Mouse (Mus musculus): ENCODE data around the gene Plet1. TPM values are rescaled to one million over a fixed set of nuclear protein-coding genes. Genes with fewer than 3 reads are reported as not detected.

Gene Plet1
- polyA plus RNA-seq, 1 experiment from 2014 or later: 7.1 TPM

DNA sequence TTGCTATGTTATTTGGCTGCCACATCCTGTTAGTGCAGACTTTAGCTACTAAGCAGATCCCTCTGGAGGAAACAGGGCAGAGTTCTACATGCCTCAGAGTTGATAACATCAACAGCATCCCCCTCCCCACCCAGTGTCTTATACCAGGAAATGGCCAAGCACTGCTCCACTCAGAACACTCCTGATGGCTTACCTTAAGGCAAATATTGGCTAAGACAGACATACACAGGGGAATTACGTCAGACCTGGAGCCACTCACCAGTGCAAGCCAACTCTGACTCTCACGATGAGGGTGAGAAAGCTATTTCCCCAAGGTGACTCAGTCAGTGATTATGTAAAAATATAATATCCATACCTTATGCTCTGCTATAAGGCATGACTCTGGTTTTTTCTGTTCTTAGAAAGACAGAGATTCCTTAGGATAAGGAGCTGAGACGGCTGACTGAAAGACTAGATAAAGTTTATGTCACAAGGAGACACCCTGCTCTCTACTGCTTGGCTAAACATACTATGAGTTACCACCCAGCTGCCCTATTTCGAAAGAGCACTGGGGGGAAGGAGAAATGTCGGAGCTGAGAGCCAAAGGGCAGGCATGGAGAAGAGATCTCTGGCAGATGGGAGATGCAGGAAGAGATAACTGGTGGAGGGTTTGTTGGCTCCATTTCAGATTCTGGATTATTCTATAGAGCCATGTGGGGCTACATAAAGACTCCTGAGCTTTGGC is 23.8 kb upstream of the Plet1 start:
- Histone ChIP-seq H3K36me3 (ENCODE audit: control insufficient read depth, insufficient read depth, low read length) (no peaks in the 10 kb centered on the region), H3K9me3 (ENCODE audit: control insufficient read depth, low read length) (no peaks in the 10 kb centered on the region), H3K4me2 (ENCODE audit: low read depth, low read length) (no peak overlapping the region), H3K27ac (replicated peaks; ENCODE audit: low read depth, low read length) (0 out of 2 replicates have a peak overlapping the region, but pooled peaks have one; percentile 0), H3K9ac (ENCODE audit: low read depth, low read length) (no peak overlapping the region), H3K4me1 (ENCODE audit: control insufficient read depth, insufficient read depth, low read length) (no peaks in the 10 kb centered on the region), H3K27me3 (replicated peaks; ENCODE audit: control insufficient read depth, insufficient read depth, low read length) (no peaks in the 10 kb centered on the region), H3K4me3 (ENCODE audit: low read depth, low read length) (no peak overlapping the region)
- no peak for DNase-seq (ENCODE audit: low spot score)
- WGBS: 76% methylated on average over 5 of the region's 5 CpGs
- ATAC-seq (ENCODE audit: low read depth): no peak

DNA sequence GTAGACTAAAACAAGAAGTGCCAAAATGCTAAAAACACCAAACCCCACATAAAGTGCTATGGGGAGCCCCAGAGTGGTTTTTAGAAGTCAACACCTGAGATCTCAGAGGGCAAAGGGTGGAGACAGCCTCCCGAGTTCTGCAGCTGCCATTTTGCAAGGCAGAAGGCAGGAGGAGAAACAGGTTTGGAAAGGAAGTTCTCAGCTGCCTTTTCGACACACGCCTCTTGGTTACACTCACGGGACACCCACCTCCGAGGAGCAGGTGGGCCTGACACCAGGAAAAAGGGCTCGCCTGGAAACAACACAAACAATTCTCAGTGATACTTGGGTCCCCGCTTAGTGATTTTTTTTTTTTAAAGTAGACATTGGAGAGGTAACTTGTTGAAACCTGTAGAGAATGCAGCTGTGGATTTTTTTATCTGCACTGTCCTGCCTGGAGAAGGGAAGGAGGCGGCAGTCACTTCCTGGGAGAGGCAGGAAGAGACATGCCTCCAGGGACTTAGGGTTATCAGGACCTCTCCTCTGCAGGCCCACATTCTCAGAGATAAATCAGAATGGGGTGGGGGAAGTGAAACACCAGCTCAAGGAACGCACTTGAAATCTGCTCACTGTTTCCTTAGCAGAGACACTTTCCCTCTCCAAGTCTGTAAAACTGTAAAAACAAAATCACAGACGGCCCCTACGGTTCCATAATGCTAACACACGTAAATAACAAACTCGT is 23.0 kb upstream of the Plet1 start:
- DNase-seq (ENCODE audit: low spot score) (peak; percentile 56), ATAC-seq (ENCODE audit: low read depth) (no peak)
- no peaks in the 10 kb centered on the region for H3K9me3 ChIP-seq (ENCODE audit: control insufficient read depth, low read length)
- H3K36me3 ChIP-seq (ENCODE audit: control insufficient read depth, insufficient read depth, low read length): no peaks in the 10 kb centered on the region
- 55% methylated on average over 13 of the region's 13 CpGs for WGBS
- H3K4me1 ChIP-seq (ENCODE audit: control insufficient read depth, insufficient read depth, low read length): no peaks in the 10 kb centered on the region
- no peak overlapping the region for H3K4me3 ChIP-seq (ENCODE audit: low read depth, low read length)
- H3K27me3 ChIP-seq (replicated peaks; ENCODE audit: control insufficient read depth, insufficient read depth, low read length): no peaks in the 10 kb centered on the region
- no peak overlapping the region for H3K27ac ChIP-seq (replicated peaks; ENCODE audit: low read depth, low read length)
- H3K4me2 ChIP-seq (ENCODE audit: low read depth, low read length): no peak overlapping the region
- H3K9ac ChIP-seq (ENCODE audit: low read depth, low read length): no peak overlapping the region

DNA sequence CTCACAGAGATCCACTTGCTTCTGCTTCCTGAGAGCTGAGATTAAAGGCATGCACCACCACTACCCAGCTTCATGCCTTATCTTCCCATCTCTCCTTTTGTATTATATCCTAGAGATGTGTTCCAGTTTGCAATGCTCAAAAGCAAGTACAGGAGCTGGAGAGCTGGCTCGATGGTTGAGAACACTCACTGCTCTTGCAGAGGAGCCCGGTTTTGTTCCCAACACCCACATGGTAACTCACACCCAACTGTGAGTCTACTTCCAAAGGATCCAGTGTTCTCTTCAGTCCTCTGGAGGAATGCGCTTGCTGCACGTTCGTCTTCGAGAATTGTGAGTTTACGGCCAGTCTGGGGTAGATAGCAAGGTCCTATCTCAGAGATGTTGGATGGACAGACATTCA is 19.0 kb upstream of the Plet1 start:
- H3K9ac ChIP-seq (ENCODE audit: low read depth, low read length): no peak overlapping the region
- no peak overlapping the region for H3K4me2 ChIP-seq (ENCODE audit: low read depth, low read length)
- no peak overlapping the region for H3K4me3 ChIP-seq (ENCODE audit: low read depth, low read length)
- no peaks in the 10 kb centered on the region for H3K4me1 ChIP-seq (ENCODE audit: control insufficient read depth, insufficient read depth, low read length)
- ATAC-seq (ENCODE audit: low read depth) (no peak), DNase-seq (ENCODE audit: low spot score) (no peak)
- no peaks in the 10 kb centered on the region for H3K36me3 ChIP-seq (ENCODE audit: control insufficient read depth, insufficient read depth, low read length)
- 85% methylated on average over 7 of the region's 7 CpGs for WGBS
- no peaks in the 10 kb centered on the region for H3K27me3 ChIP-seq (replicated peaks; ENCODE audit: control insufficient read depth, insufficient read depth, low read length)
- no peak overlapping the region for H3K27ac ChIP-seq (replicated peaks; ENCODE audit: low read depth, low read length)
- H3K9me3 ChIP-seq (ENCODE audit: control insufficient read depth, low read length): no peaks in the 10 kb centered on the region

DNA sequence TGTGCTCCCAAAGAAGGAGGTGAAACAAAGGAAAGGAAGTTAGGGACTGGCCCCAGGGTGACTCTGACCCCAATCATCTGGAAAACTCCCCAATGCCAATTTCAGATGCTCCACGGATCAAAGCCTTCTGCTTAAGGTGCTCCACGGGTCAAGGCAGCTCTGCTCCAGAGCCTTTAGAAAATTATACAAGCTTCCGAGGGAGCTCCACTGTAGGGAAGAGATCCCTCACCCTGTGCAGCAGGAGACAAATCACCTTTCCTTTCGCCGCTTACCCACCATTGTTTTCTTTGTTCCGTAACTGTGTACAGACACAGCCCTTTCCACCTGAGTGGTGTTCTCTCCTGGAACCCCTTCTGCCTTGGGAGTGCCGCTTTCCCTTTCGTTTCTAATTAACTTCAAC is 18.6 kb upstream of the Plet1 start:
- Histone ChIP-seq H3K4me1 (ENCODE audit: control insufficient read depth, insufficient read depth, low read length) (no peaks in the 10 kb centered on the region), H3K27me3 (replicated peaks; ENCODE audit: control insufficient read depth, insufficient read depth, low read length) (no peaks in the 10 kb centered on the region), H3K4me3 (ENCODE audit: low read depth, low read length) (no peak overlapping the region), H3K9ac (ENCODE audit: low read depth, low read length) (no peak overlapping the region), H3K9me3 (ENCODE audit: control insufficient read depth, low read length) (no peaks in the 10 kb centered on the region), H3K4me2 (ENCODE audit: low read depth, low read length) (no peak overlapping the region), H3K27ac (replicated peaks; ENCODE audit: low read depth, low read length) (no peak overlapping the region), H3K36me3 (ENCODE audit: control insufficient read depth, insufficient read depth, low read length) (no peaks in the 10 kb centered on the region)
- no peak for ATAC-seq (ENCODE audit: low read depth)
- DNase-seq (ENCODE audit: low spot score): no peak
- 64% methylated on average over 8 of the region's 8 CpGs for WGBS

DNA sequence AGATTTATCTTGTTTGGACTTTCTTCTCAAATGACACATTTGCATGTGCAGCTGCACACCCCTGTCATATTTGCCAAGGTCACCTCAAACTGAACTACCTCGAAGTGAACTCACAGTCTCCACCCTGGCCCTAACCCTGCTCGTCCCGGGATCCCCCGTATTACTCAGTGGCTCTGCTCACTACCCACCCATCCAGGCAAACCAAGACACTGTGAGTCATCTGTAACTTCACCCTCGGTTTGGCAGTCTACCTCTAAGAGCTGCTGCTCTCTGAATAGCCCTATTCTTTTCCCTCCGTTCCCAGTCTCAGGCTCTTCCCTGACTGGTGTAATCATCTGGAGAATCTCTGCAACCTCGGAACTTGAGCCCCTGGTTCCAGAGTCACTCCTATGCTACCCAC is 17.7 kb upstream of the Plet1 start:
- Histone ChIP-seq H3K9ac (ENCODE audit: low read depth, low read length) (no peak overlapping the region), H3K4me2 (ENCODE audit: low read depth, low read length) (no peak overlapping the region), H3K27ac (replicated peaks; ENCODE audit: low read depth, low read length) (no peak overlapping the region), H3K4me3 (ENCODE audit: low read depth, low read length) (no peak overlapping the region), H3K9me3 (ENCODE audit: control insufficient read depth, low read length) (no peaks in the 10 kb centered on the region), H3K4me1 (ENCODE audit: control insufficient read depth, insufficient read depth, low read length) (no peaks in the 10 kb centered on the region), H3K27me3 (replicated peaks; ENCODE audit: control insufficient read depth, insufficient read depth, low read length) (no peaks in the 10 kb centered on the region), H3K36me3 (ENCODE audit: control insufficient read depth, insufficient read depth, low read length) (no peaks in the 10 kb centered on the region)
- 45% methylated on average over 7 of the region's 7 CpGs for WGBS
- ATAC-seq (ENCODE audit: low read depth) (no peak), DNase-seq (ENCODE audit: low spot score) (no peak)

DNA sequence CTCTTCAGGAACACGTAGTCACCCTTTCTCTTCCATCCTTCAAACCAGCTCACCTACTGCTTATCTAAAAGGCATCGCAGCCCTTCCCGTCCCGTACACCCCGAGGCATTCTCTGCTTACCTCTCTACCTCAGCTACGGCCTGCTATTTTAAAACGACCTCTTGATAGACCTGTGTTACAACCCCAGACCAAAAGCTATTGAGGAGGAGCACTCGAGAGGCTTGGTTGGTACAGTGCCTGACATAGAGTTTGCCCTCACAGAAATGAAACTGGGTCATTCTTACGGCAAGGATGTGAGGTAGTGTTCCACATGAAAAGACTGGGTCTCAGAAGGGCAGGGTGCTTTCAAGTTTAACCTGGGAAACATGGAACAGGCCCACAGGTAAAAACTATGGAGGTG is 17.1 kb upstream of the Plet1 start:
- no peaks in the 10 kb centered on the region for H3K36me3 ChIP-seq (ENCODE audit: control insufficient read depth, insufficient read depth, low read length)
- ATAC-seq (ENCODE audit: low read depth) (no peak), DNase-seq (ENCODE audit: low spot score) (no peak)
- H3K9ac ChIP-seq (ENCODE audit: low read depth, low read length): no peak overlapping the region
- no peak overlapping the region for H3K4me3 ChIP-seq (ENCODE audit: low read depth, low read length)
- no peaks in the 10 kb centered on the region for H3K9me3 ChIP-seq (ENCODE audit: control insufficient read depth, low read length)
- H3K27ac ChIP-seq (replicated peaks; ENCODE audit: low read depth, low read length): no peak overlapping the region
- 83% methylated on average over 9 of the region's 9 CpGs for WGBS
- no peaks in the 10 kb centered on the region for H3K27me3 ChIP-seq (replicated peaks; ENCODE audit: control insufficient read depth, insufficient read depth, low read length)
- no peaks in the 10 kb centered on the region for H3K4me1 ChIP-seq (ENCODE audit: control insufficient read depth, insufficient read depth, low read length)
- no peak overlapping the region for H3K4me2 ChIP-seq (ENCODE audit: low read depth, low read length)

DNA sequence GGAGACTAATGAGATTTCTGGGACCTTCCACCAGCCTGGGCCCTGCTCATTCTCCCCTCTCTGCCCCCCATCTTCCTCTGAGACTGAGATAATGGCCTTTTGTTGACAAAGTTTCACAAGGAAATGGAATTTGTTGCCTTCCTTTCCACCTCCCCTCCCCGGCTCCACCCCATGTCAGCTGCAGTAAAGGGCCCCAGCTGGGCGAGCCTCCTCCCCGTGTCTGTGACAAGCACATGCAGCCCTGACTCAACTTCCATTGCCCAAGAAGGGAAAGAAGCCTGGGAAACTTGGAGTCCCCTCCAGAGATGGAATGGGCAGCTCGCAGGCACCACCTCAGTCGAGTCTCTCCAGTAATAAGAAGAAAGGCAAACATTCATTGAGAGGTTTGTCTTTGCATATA is 15.5 kb upstream of the Plet1 start:
- H3K4me3 ChIP-seq (ENCODE audit: low read depth, low read length): no peak overlapping the region
- 16% methylated on average over 5 of the region's 5 CpGs for WGBS
- DNase-seq (ENCODE audit: low spot score): no peak

DNA sequence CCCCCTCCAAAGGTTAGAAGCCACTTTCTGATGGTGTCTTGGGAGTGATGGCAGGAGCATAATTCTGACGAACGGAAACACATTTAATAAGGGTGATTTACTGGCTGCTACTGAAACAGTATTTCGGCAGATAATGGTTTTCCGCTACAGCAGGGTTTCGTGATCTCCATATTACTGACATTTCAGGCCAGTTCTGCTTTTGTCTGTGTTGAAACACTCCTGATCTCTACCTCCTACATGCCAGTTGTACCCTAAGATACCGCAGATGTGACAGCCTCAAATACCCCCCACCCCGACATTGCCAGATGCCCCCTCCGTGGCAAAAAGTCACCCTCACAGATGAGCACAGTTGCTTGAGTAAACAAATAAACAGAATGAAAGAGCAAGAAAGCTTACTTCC is 14.8 kb upstream of the Plet1 start:
- no peaks in the 10 kb centered on the region for H3K36me3 ChIP-seq (ENCODE audit: control insufficient read depth, insufficient read depth, low read length)
- no peaks in the 10 kb centered on the region for H3K27me3 ChIP-seq (replicated peaks; ENCODE audit: control insufficient read depth, insufficient read depth, low read length)
- no peak for DNase-seq (ENCODE audit: low spot score)
- 50% methylated on average over 8 of the region's 8 CpGs for WGBS
- H3K9ac ChIP-seq (ENCODE audit: low read depth, low read length): no peak overlapping the region
- no peaks in the 10 kb centered on the region for H3K4me1 ChIP-seq (ENCODE audit: control insufficient read depth, insufficient read depth, low read length)
- no peak overlapping the region for H3K4me2 ChIP-seq (ENCODE audit: low read depth, low read length)
- ATAC-seq (ENCODE audit: low read depth): no peak
- H3K9me3 ChIP-seq (ENCODE audit: control insufficient read depth, low read length): no peaks in the 10 kb centered on the region
- H3K27ac ChIP-seq (replicated peaks; ENCODE audit: low read depth, low read length): no peak overlapping the region
- H3K4me3 ChIP-seq (ENCODE audit: low read depth, low read length): no peak overlapping the region

More for the DNA sequence above, 15.5 kb upstream of the Plet1 start:
- H3K9ac ChIP-seq (ENCODE audit: low read depth, low read length): no peak overlapping the region
- H3K4me1 ChIP-seq (ENCODE audit: control insufficient read depth, insufficient read depth, low read length): no peaks in the 10 kb centered on the region
- no peak for ATAC-seq (ENCODE audit: low read depth)
- H3K27me3 ChIP-seq (replicated peaks; ENCODE audit: control insufficient read depth, insufficient read depth, low read length): no peaks in the 10 kb centered on the region
- H3K27ac ChIP-seq (replicated peaks; ENCODE audit: low read depth, low read length): no peak overlapping the region
- no peaks in the 10 kb centered on the region for H3K36me3 ChIP-seq (ENCODE audit: control insufficient read depth, insufficient read depth, low read length)
- no peak overlapping the region for H3K4me2 ChIP-seq (ENCODE audit: low read depth, low read length)
- no peaks in the 10 kb centered on the region for H3K9me3 ChIP-seq (ENCODE audit: control insufficient read depth, low read length)

DNA sequence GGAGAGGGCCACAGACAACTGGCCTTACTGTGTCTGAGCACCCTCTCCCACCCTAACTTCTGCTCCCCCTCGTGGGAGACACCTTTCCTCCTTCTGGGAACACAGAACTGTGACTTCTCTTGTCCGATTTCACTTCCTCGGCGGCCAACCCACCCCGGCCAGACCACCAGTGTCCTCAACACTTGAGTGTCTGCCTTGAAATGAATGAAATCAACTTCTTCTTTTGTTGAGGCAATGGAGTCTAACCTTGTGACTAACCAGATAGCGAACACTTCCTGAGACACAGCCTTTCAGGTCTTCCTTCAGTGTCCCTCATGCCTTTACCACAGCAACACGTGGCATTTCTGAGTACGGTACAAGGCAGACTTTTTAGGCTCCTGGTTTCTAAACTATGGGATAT is 11.6 kb upstream of the Plet1 start:
- 83% methylated on average over 8 of the region's 8 CpGs for WGBS
- no peak overlapping the region for H3K4me2 ChIP-seq (ENCODE audit: low read depth, low read length)
- no peak for DNase-seq (ENCODE audit: low spot score)
- H3K27ac ChIP-seq (replicated peaks; ENCODE audit: low read depth, low read length): no peak overlapping the region
- no peaks in the 10 kb centered on the region for H3K36me3 ChIP-seq (ENCODE audit: control insufficient read depth, insufficient read depth, low read length)
- no peaks in the 10 kb centered on the region for H3K27me3 ChIP-seq (replicated peaks; ENCODE audit: control insufficient read depth, insufficient read depth, low read length)
- no peak for ATAC-seq (ENCODE audit: low read depth)
- peaks cover 5% of the 10 kb centered on the region; the same call in 1 of the 2 replicates for H3K4me1 ChIP-seq (ENCODE audit: control insufficient read depth, insufficient read depth, low read length)
- H3K9me3 ChIP-seq (ENCODE audit: control insufficient read depth, low read length): no peaks in the 10 kb centered on the region
- H3K9ac ChIP-seq (ENCODE audit: low read depth, low read length): no peak overlapping the region
- no peak overlapping the region for H3K4me3 ChIP-seq (ENCODE audit: low read depth, low read length)
